Mouse (Mus musculus) left cerebral cortex, postnatal 36 days (tissue): ENCODE data around the gene Adamts16. TPM values are rescaled to one million over a fixed set of nuclear protein-coding genes. Genes with fewer than 3 reads are reported as not detected.
A peak's percentile ranks its signal among the peaks of the same experiment; 100 is the strongest.

Source experiments
- DNase-seq, 2 experiments: peaks; one replicate each; pipeline ENCODE4 v3.0.0; 2021 to 2022; ENCODE audit warnings: low spot score in 2 of 2, mixed read lengths in 1 of 2
- intact Hi-C: fragments of 180-260 bp; cut with DNase I; formaldehyde crosslinking; loops from one replicate; pipeline ENCODE4 v1.15.1; 2025
- total RNA-seq, 2 experiments: library from RNA; stranded (reverse); gene quantifications; 2 replicates each; pipeline ENCODE4 v1.2.3; 2021

Gene Adamts16
- total RNA-seq, 2 experiments from 2014 or later: 4.0 to 5.7 TPM

- intact Hi-C loops: no loop called here
- DNase-seq: no peak
Observed at GRCm38 (mm10) chr13:70724635-70725034, 117.0 kb downstream of the Adamts16 start.

- no peak for DNase-seq
- intact Hi-C loops: no loop called here
Observed at GRCm38 (mm10) chr13:70724108-70724622, 117.4 kb downstream of the Adamts16 start.

GRCm38 (mm10) chr13:70719994-70720393 is 121.6 kb downstream of the Adamts16 start:
- DNase-seq: no peak
- intact Hi-C loops: no loop called here

- DNase-seq: no peak
- intact Hi-C loops: no loop called here
Observed at GRCm38 (mm10) chr13:70718814-70719213, 122.8 kb downstream of the Adamts16 start.

GRCm38 (mm10) chr13:70716022-70716421 is 125.6 kb downstream of the Adamts16 start:
- intact Hi-C loops: no loop called here
- no peak for DNase-seq

- intact Hi-C loops: no loop called here
- peak; percentile 53 to 71 for DNase-seq
Observed at GRCm38 (mm10) chr13:70714081-70714775, 127.4 kb downstream of the Adamts16 start.

- intact Hi-C loops: no loop called here
- no peak for DNase-seq
Observed at GRCm38 (mm10) chr13:70713331-70713730, 128.3 kb downstream of the Adamts16 start.

- no peak for DNase-seq
- intact Hi-C loops: no loop called here
Observed at GRCm38 (mm10) chr13:70707158-70707854, 134.3 kb downstream of the Adamts16 start.

- intact Hi-C loops: no loop called here
- DNase-seq: no peak
Observed at GRCm38 (mm10) chr13:70702904-70703303, 138.7 kb downstream of the Adamts16 start.

GRCm38 (mm10) chr13:70698812-70699387 is 142.7 kb downstream of the Adamts16 start:
- DNase-seq: peak; percentile 49 to 50
- intact Hi-C loops: no loop called here

GRCm38 (mm10) chr13:70689452-70689960 is 152.1 kb downstream of the Adamts16 start:
- intact Hi-C loops: no loop called here
- no peak for DNase-seq

- intact Hi-C loops: no loop called here
- no peak for DNase-seq
Observed at GRCm38 (mm10) chr13:70685825-70686224, 155.8 kb downstream of the Adamts16 start.

GRCm38 (mm10) chr13:70684976-70685609 is 156.5 kb downstream of the Adamts16 start:
- intact Hi-C loops: no loop called here
- no peak for DNase-seq

GRCm38 (mm10) chr13:70681411-70682183 is 160.0 kb downstream of the Adamts16 start:
- intact Hi-C loops: no loop called here
- DNase-seq: no peak

GRCm38 (mm10) chr13:70680316-70680715 is 161.3 kb downstream of the Adamts16 start:
- intact Hi-C loops: no loop called here
- DNase-seq: no peak
